Mouse (Mus musculus) hindbrain, embryonic 11.5 days (tissue): Measurements from ENCODE around the gene Atad2b. TPM values are rescaled to one million over a fixed set of nuclear protein-coding genes. Genes with fewer than 3 reads are reported as not detected.
"Not testable (repeated sequence)": the region's sequence is repeated elsewhere in the genome, so short reads cannot be mapped to it uniquely, and the experiment has no call there.

Source experiments
- ATAC-seq: fragments of 200-750 bp; cut with Nextera tagmentation; 2 replicates; pipeline ENCODE4 v1.8.0; 2017; ENCODE audit warnings: mild to moderate bottlenecking, moderate TSS enrichment, moderate library complexity; ENCODE audit not compliant: low FRiP score
- DNase-seq: peaks from one replicate; pipeline ENCODE4 v3.0.0-alpha.2; 2015; ENCODE audit warnings: low spot score
- H3K27ac ChIP-seq: fragments of 300-500 bp; sonication (generic); 2 replicates; pipeline ENCODE4 v1.5.1; 2014; ENCODE audit warnings: mild to moderate bottlenecking, low read depth, low read length
- H3K27me3 ChIP-seq: fragments of 300-500 bp; sonication (generic); 2 replicates; pipeline ENCODE4 v1.6.1; 2014; ENCODE audit warnings: mild to moderate bottlenecking, low read length, moderate library complexity, mixed read lengths; ENCODE audit not compliant: control insufficient read depth, insufficient read depth
- H3K36me3 ChIP-seq: fragments of 300-500 bp; sonication (generic); 2 replicates; pipeline ENCODE4 v1.6.1; 2014; ENCODE audit warnings: mild to moderate bottlenecking, low read length, moderate library complexity, mixed read lengths; ENCODE audit not compliant: control insufficient read depth, insufficient read depth
- H3K4me1 ChIP-seq: fragments of 300-500 bp; sonication (generic); replicated peaks from 2 replicates; pipeline ENCODE4 v1.6.1; 2014; ENCODE audit warnings: low read length, mixed read lengths; ENCODE audit not compliant: control insufficient read depth, insufficient read depth
- H3K4me2 ChIP-seq: fragments of 300-500 bp; sonication (generic); replicated peaks from 2 replicates; pipeline ENCODE4 v1.6.1; 2014; ENCODE audit warnings: mild to moderate bottlenecking, low read depth, low read length
- H3K4me3 ChIP-seq: fragments of 300-500 bp; sonication (generic); 2 replicates; pipeline ENCODE4 v1.5.1; 2014; ENCODE audit warnings: low read depth, low read length
- H3K9ac ChIP-seq: fragments of 300-500 bp; sonication (generic); 2 replicates; pipeline ENCODE4 v1.6.1; 2014; ENCODE audit warnings: low read depth, low read length
- H3K9me3 ChIP-seq: fragments of 300-500 bp; sonication (generic); 2 replicates; pipeline ENCODE4 v1.6.1; 2016; ENCODE audit warnings: low read length; ENCODE audit not compliant: control insufficient read depth
- WGBS: fragments of 180-500 bp; shearing (Covaris S2); extraction: QIAGEN DNeasy Blood & Tissue Kit; methylation state at CpG from one replicate; pipeline ENCODE4 v1.1.7; 2014; 5-methylcytosine and 5-hydroxymethylcytosine counted together
- polyA plus RNA-seq: library from polyadenylated mRNA; unstranded; fragments of >200 nt; fragmentation: Nextera tagmentation; extraction: Ambion mirVana; gene quantifications from 2 replicates; pipeline ENCODE4 v1.2.1, GENCODE M21; 2014

The Atad2b gene
- polyA plus RNA-seq, 1 experiment from 2014 or later, result 25.2 TPM

DNA sequence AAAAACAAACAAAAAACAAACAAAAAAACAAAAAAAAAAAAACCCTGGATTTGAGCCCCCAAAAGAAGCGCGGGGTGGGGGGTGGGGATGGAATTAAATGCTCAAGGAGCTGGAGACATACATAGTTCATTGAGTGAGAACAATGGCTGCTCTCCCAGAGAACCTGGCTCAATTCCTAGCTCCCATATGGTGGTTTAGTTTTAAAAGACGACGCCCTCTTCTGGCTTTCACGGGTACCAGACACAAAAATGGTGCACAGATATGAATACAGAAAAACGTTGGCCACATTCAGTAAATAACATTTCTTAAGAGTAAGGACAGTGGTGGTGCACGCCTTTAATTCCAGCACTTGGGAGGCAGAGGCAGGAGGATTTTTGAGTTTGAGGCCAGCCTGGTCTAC, 11.2 kb upstream of the Atad2b start:
- Histone ChIP-seq H3K4me1 (no peaks in the 10 kb centered on the region), H3K36me3 (no peaks in the 10 kb centered on the region), H3K9me3 (no peaks in the 10 kb centered on the region), H3K4me3 (no peak overlapping the region), H3K9ac (no peak overlapping the region), H3K27ac (no peak overlapping the region), H3K4me2 (no peak overlapping the region), H3K27me3 (no peaks in the 10 kb centered on the region)
- 81% methylated on average over 7 of the region's 7 CpGs for WGBS
- ATAC-seq (no peak), DNase-seq (no peak)

DNA sequence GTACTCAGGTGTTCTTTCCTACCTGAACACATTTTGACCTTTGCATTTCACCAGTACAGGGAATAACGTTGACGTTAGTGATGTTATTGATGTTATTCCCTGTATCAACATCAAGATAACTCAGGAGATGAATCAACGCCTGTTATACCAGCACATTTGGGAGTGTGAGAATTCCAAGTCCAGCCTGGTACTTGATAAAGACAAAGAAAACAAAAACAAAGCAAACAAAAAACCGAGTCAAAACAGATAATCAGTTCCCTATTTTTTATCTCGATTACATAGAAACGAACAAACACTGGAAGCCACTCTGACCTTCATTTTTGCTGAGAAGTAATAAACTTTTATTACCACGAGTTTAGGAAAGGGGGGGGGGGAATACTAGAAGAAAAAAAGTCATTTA, 10.7 kb upstream of the Atad2b start:
- no peaks in the 10 kb centered on the region for H3K9me3 ChIP-seq
- no peaks in the 10 kb centered on the region for H3K4me1 ChIP-seq
- H3K9ac ChIP-seq, result no peak overlapping the region
- 72% methylated on average over 7 of the region's 7 CpGs for WGBS
- peak overlapping the region; percentile 64 for H3K4me3 ChIP-seq
- no peak overlapping the region for H3K27ac ChIP-seq
- no peaks in the 10 kb centered on the region for H3K36me3 ChIP-seq
- no peaks in the 10 kb centered on the region for H3K27me3 ChIP-seq
- DNase-seq (no peak), ATAC-seq (no peak)
- peak overlapping the region; percentile 87 for H3K4me2 ChIP-seq

DNA sequence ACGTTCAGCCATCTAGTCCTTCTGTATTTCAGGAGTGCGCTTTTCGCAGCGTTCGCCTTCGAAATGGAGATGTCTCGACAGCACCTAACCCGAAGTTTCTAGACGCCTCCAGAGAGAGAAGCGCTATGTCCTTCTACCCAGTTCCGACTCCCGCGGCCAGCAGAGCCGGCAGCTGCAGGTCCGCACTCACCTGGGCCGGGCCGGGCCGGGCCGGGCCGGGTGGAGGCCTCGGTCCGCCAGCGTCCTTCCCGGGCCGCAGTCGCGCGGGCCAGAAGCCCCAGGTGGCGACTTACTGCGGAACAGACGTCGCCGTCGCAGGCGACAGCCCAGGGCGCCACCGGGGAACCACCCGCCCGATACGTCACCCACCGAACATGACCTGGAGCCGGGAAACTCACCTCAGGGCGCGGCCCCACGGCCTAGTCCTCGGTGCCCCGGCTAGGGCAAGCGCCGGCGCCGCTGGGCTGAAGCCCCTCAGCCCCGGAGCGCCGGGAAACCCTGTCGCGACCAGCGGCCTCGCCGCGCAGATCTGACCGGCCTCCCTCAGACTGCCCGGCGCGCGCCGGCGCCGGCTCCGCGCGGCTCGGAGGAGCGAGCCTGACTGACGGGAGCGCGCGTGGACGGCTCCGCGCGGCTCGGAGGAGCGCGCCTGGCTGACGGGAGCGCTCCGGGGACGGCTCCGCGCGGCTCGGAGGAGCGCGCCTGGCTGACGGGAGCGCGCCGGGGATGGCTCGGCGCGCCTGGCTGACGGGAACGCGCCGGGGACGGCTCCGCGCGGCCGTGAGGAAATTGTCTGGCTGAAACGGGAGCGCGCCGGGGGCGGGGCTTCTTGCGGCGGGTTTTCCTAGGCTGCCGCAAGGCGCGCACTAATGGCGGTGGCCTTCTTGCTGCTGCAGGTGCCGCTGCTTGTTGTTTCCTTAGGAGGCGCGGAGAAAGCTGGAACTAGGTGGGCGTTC, 9.9 kb upstream of the Atad2b start, which contains the start of gene Ubxn2a:
Gene Ubxn2a, minus strand, starts transcription at position 755 of the 956 bp plus-strand sequence.
- H3K27me3 ChIP-seq, result no peaks in the 10 kb centered on the region
- no peaks in the 10 kb centered on the region for H3K9me3 ChIP-seq
- H3K4me3 ChIP-seq, result peak within 1 kb of the TSS; percentile 64
- H3K27ac ChIP-seq, result peak within 1 kb of the TSS; percentile 68
- H3K9ac ChIP-seq, result peak within 1 kb of the TSS; percentile 82
- no peaks in the 10 kb centered on the region for H3K36me3 ChIP-seq
- peak within 1 kb of the TSS; percentile 87 for H3K4me2 ChIP-seq
- WGBS, result under 1% methylated on average over 109 of the region's 125 CpGs
- ATAC-seq (peak; percentile 96), DNase-seq (peak; percentile 95)
- H3K4me1 ChIP-seq, result no peaks in the 10 kb centered on the region

DNA sequence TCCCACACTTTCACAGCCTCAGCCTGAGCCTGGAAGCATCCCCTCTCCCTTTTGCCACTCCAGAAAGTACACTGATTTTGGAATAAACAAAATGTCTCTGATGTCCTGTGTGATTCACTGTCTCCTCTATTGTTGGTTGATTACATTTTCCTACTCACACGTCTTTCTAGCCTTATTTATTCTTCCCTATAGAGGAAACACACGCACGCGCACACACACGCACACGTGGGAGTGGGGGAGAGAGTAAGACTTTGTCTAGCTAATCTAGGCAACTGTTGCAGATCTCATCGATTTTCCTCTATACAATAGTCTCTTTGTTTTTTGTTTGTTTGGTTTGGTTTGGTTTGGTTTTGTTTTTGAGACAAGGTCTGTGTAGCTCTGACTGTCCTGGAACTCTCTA, 8.8 kb upstream of the Atad2b start:
- ATAC-seq (no peak), DNase-seq (no peak)
- no peak overlapping the region for H3K27ac ChIP-seq
- no peak overlapping the region for H3K4me2 ChIP-seq
- H3K9me3 ChIP-seq, result no peaks in the 10 kb centered on the region
- H3K4me3 ChIP-seq, result no peak overlapping the region
- 94% methylated on average over 7 of the region's 7 CpGs for WGBS
- H3K9ac ChIP-seq, result no peak overlapping the region
- no peaks in the 10 kb centered on the region for H3K4me1 ChIP-seq
- H3K27me3 ChIP-seq, result no peaks in the 10 kb centered on the region
- no peaks in the 10 kb centered on the region for H3K36me3 ChIP-seq

DNA sequence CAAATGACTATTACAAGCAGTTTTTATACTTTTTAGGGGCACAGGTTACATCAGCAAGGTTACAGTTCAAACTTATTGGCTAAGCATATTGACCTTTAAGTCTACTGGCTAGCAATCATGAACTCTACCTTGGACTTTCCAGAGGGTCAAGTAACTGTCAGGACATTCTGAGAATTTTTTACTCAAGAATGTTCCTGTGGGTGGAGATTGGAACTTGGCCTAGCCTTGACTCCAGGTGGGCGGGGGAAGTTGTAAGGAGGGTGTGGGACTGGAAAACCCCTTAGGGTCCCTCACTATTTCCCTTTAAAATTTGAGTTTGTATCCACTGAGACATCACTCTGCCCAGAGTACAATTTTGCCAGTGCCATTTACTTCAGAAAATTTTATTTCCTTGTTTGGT, 6.7 kb upstream of the Atad2b start:
- ATAC-seq, H3K4me1 ChIP-seq, H3K27me3 ChIP-seq, H3K9me3 ChIP-seq, H3K9ac ChIP-seq, H3K36me3 ChIP-seq, H3K4me2 ChIP-seq, H3K27ac ChIP-seq, DNase-seq, H3K4me3 ChIP-seq: not testable (repeated sequence)
- WGBS, result 85% methylated on average over 1 of the region's 1 CpGs

GRCm38 (mm10) chr12:4911716-4912115, 5.4 kb upstream of the Atad2b start:
- ATAC-seq (no peak), DNase-seq (no peak)
- H3K4me2 ChIP-seq, result no peak overlapping the region
- H3K27ac ChIP-seq, result no peak overlapping the region
- no peaks in the 10 kb centered on the region for H3K4me1 ChIP-seq
- no peak overlapping the region for H3K9ac ChIP-seq
- H3K4me3 ChIP-seq, result no peak overlapping the region
- 85% methylated on average over 4 of the region's 4 CpGs for WGBS
- H3K27me3 ChIP-seq, result no peaks in the 10 kb centered on the region
- no peaks in the 10 kb centered on the region for H3K36me3 ChIP-seq
- H3K9me3 ChIP-seq, result no peaks in the 10 kb centered on the region

- H3K36me3 ChIP-seq, result no peaks in the 10 kb centered on the region
- WGBS, result 48% methylated on average over 3 of the region's 3 CpGs
- no peak overlapping the region for H3K4me2 ChIP-seq
- ATAC-seq (no peak), DNase-seq (no peak)
- H3K27ac ChIP-seq, result no peak overlapping the region
- no peak overlapping the region for H3K9ac ChIP-seq
- H3K9me3 ChIP-seq, result no peaks in the 10 kb centered on the region
- no peak overlapping the region for H3K4me3 ChIP-seq
- H3K27me3 ChIP-seq, result no peaks in the 10 kb centered on the region
- no peaks in the 10 kb centered on the region for H3K4me1 ChIP-seq
These were observed 2.7 kb upstream of the Atad2b start for GRCm38 (mm10) chr12:4914441-4914840.

DNA sequence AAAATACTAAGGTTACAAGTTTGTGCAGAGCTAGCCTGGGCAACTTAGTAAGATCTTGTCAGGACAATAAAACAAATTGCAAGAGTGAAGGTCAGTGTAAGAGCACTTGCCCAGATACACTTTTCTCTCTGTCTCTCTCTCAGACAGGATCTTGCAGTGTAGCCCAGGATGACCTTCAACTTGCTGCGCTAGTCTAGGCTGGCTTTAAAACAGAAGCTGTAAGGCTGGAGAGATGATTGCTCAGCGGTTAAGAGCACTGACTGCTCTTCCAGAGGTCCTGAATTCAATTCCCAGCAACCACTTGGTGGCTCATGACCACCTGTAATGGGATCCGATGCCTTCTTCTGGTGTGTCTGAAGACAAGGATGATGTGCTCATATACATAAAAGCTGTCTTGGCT, 2.2 kb upstream of the Atad2b start:
- no peak overlapping the region for H3K9ac ChIP-seq
- no peak overlapping the region for H3K4me3 ChIP-seq
- no peaks in the 10 kb centered on the region for H3K27me3 ChIP-seq
- no peaks in the 10 kb centered on the region for H3K4me1 ChIP-seq
- no peaks in the 10 kb centered on the region for H3K36me3 ChIP-seq
- ATAC-seq (no peak), DNase-seq (no peak)
- no peak overlapping the region for H3K27ac ChIP-seq
- H3K4me2 ChIP-seq, result no peak overlapping the region
- 77% methylated on average over 3 of the region's 3 CpGs for WGBS
- H3K9me3 ChIP-seq, result no peaks in the 10 kb centered on the region
